Mouse (Mus musculus) heart, embryonic 12.5 days (tissue): ENCODE data around the gene Ncbp1. TPM values are rescaled to one million over a fixed set of nuclear protein-coding genes. Genes with fewer than 3 reads are reported as not detected.

Experiments
- ATAC-seq: fragments of 200-750 bp; cut with Nextera tagmentation; 2 replicates; pipeline ENCODE4 v1.8.0; 2017; ENCODE audit warnings: moderate TSS enrichment, moderate library complexity; ENCODE audit not compliant: insufficient number of reproducible peaks, low FRiP score
- H3K27ac ChIP-seq: fragments of 300-500 bp; sonication (generic); 2 replicates; pipeline ENCODE4 v1.5.1; 2016; ENCODE audit warnings: mild to moderate bottlenecking, moderate library complexity; ENCODE audit not compliant: poor library complexity, severe bottlenecking
- H3K27me3 ChIP-seq: fragments of 300-500 bp; sonication (generic); replicated peaks from 2 replicates; pipeline ENCODE4 v1.6.1; 2016; ENCODE audit warnings: mild to moderate bottlenecking, moderate library complexity
- H3K36me3 ChIP-seq: fragments of 300-500 bp; sonication (generic); 2 replicates; pipeline ENCODE4 v1.6.1; 2016; ENCODE audit warnings: mild to moderate bottlenecking, moderate library complexity
- H3K4me1 ChIP-seq: fragments of 300-500 bp; sonication (generic); replicated peaks from 2 replicates; pipeline ENCODE4 v1.6.1; 2016; ENCODE audit warnings: mild to moderate bottlenecking
- H3K4me2 ChIP-seq: fragments of 300-500 bp; sonication (generic); 2 replicates; pipeline ENCODE4 v1.6.1; 2016; ENCODE audit warnings: mild to moderate bottlenecking, moderate library complexity
- H3K4me3 ChIP-seq: fragments of 300-500 bp; sonication (generic); 2 replicates; pipeline ENCODE4 v1.5.1; 2016; ENCODE audit warnings: mild to moderate bottlenecking
- H3K9ac ChIP-seq: fragments of 300-500 bp; sonication (generic); 2 replicates; pipeline ENCODE4 v1.6.1; 2016; ENCODE audit warnings: mild to moderate bottlenecking, moderate library complexity
- H3K9me3 ChIP-seq: fragments of 300-500 bp; sonication (generic); replicated peaks from 2 replicates; pipeline ENCODE4 v1.6.1; 2016; ENCODE audit warnings: mild to moderate bottlenecking, moderate library complexity
- WGBS: fragments of 180-500 bp; shearing (Covaris S2); methylation state at CpG from one replicate; pipeline ENCODE4 v1.1.7; 2016; 5-methylcytosine and 5-hydroxymethylcytosine counted together
- polyA plus RNA-seq: library from polyadenylated mRNA; unstranded; fragments of >200 nt; fragmentation: Nextera tagmentation; extraction: Ambion mirVana; gene quantifications from 2 replicates; pipeline ENCODE4 v1.2.1, GENCODE M21; 2016

The Ncbp1 gene
- polyA plus RNA-seq, 1 experiment from 2014 or later, result 55.5 TPM

GRCm38 (mm10) chr4:46102078-46102769 is 36.2 kb upstream of the Ncbp1 start:
- no peak overlapping the region for H3K9ac ChIP-seq
- H3K36me3 ChIP-seq, result peaks cover 95% of the 10 kb centered on the region
- H3K4me1 ChIP-seq, result peaks cover 42% of the 10 kb centered on the region
- no peak overlapping the region for H3K4me2 ChIP-seq
- peaks cover 2% of the 10 kb centered on the region; the same call in 1 of the 2 replicates for H3K9me3 ChIP-seq
- peak; percentile 10; the same call in 1 of the 2 replicates for ATAC-seq
- H3K27me3 ChIP-seq, result no peaks in the 10 kb centered on the region
- no peak overlapping the region for H3K4me3 ChIP-seq
- 0 out of 2 replicates have a peak overlapping the region, but pooled peaks have one; percentile 42 for H3K27ac ChIP-seq
- 72% methylated on average over 10 of the region's 10 CpGs for WGBS

GRCm38 (mm10) chr4:46110084-46110483 is 28.3 kb upstream of the Ncbp1 start:
- Histone ChIP-seq H3K9ac (no peak overlapping the region), H3K9me3 (no peaks in the 10 kb centered on the region), H3K27ac (no peak overlapping the region; the same call in 1 of the 2 replicates), H3K4me3 (no peak overlapping the region), H3K27me3 (no peaks in the 10 kb centered on the region), H3K36me3 (peaks cover 93% of the 10 kb centered on the region), H3K4me2 (no peak overlapping the region), H3K4me1 (peaks cover 10% of the 10 kb centered on the region; the same call in 1 of the 2 replicates)
- no peak for ATAC-seq
- 77% methylated on average over 8 of the region's 8 CpGs for WGBS

GRCm38 (mm10) chr4:46111361-46111760 is 27.1 kb upstream of the Ncbp1 start:
- WGBS, result 71% methylated on average over 3 of the region's 3 CpGs
- peaks cover 11% of the 10 kb centered on the region; the same call in 1 of the 2 replicates for H3K4me1 ChIP-seq

GRCm38 (mm10) chr4:46115308-46115707 is 23.1 kb upstream of the Ncbp1 start:
- Histone ChIP-seq H3K4me1 (peaks cover 9% of the 10 kb centered on the region; the same call in 1 of the 2 replicates), H3K9me3 (no peaks in the 10 kb centered on the region), H3K27ac (no peak overlapping the region), H3K9ac (no peak overlapping the region), H3K4me3 (no peak overlapping the region), H3K4me2 (no peak overlapping the region), H3K36me3 (peaks cover 97% of the 10 kb centered on the region), H3K27me3 (no peaks in the 10 kb centered on the region)
- WGBS, result 67% methylated on average over 1 of the region's 1 CpGs
- no peak for ATAC-seq

More at GRCm38 (mm10) chr4:46111361-46111760, 27.1 kb upstream of the Ncbp1 start:
- Histone ChIP-seq H3K9ac (no peak overlapping the region), H3K36me3 (peaks cover 96% of the 10 kb centered on the region), H3K4me3 (no peak overlapping the region), H3K9me3 (no peaks in the 10 kb centered on the region), H3K4me2 (no peak overlapping the region), H3K27ac (no peak overlapping the region), H3K27me3 (no peaks in the 10 kb centered on the region)
- ATAC-seq, result no peak

GRCm38 (mm10) chr4:46116544-46117175 is 21.8 kb upstream of the Ncbp1 start:
- Histone ChIP-seq H3K9me3 (no peaks in the 10 kb centered on the region), H3K27ac (peak overlapping the region; percentile 42), H3K9ac (no peak overlapping the region; the same call in 1 of the 2 replicates), H3K4me1 (peaks cover 7% of the 10 kb centered on the region; the same call in 1 of the 2 replicates), H3K4me3 (no peak overlapping the region), H3K27me3 (no peaks in the 10 kb centered on the region), H3K36me3 (peaks cover 96% of the 10 kb centered on the region), H3K4me2 (no peak overlapping the region)
- ATAC-seq, result no peak
- WGBS, result 69% methylated on average over 10 of the region's 10 CpGs

- H3K4me2 ChIP-seq, result no peak overlapping the region
- no peaks in the 10 kb centered on the region for H3K9me3 ChIP-seq
- no peak overlapping the region for H3K27ac ChIP-seq
- H3K9ac ChIP-seq, result no peak overlapping the region
- peaks cover 7% of the 10 kb centered on the region; the same call in 1 of the 2 replicates for H3K4me1 ChIP-seq
- no peak for ATAC-seq
- no peak overlapping the region for H3K4me3 ChIP-seq
- no peaks in the 10 kb centered on the region for H3K27me3 ChIP-seq
- H3K36me3 ChIP-seq, result peaks cover 94% of the 10 kb centered on the region
- WGBS, result 83% methylated on average over 4 of the region's 4 CpGs
These were observed 20.9 kb upstream of the Ncbp1 start for GRCm38 (mm10) chr4:46117536-46117935.

GRCm38 (mm10) chr4:46119514-46120094 is 18.8 kb upstream of the Ncbp1 start:
- H3K36me3 ChIP-seq, result peaks cover 91% of the 10 kb centered on the region
- H3K9ac ChIP-seq, result no peak overlapping the region
- 93% methylated on average over 14 of the region's 14 CpGs for WGBS
- no peak overlapping the region for H3K4me2 ChIP-seq
- H3K4me3 ChIP-seq, result no peak overlapping the region
- ATAC-seq, result no peak
- no peak overlapping the region for H3K27ac ChIP-seq
- H3K4me1 ChIP-seq, result peaks cover 7% of the 10 kb centered on the region; the same call in 1 of the 2 replicates
- no peaks in the 10 kb centered on the region for H3K27me3 ChIP-seq
- no peaks in the 10 kb centered on the region for H3K9me3 ChIP-seq

GRCm38 (mm10) chr4:46120767-46121166 is 17.6 kb upstream of the Ncbp1 start:
- Histone ChIP-seq H3K9ac (no peak overlapping the region), H3K4me3 (no peak overlapping the region), H3K9me3 (no peaks in the 10 kb centered on the region), H3K27ac (no peak overlapping the region), H3K4me1 (peaks cover 7% of the 10 kb centered on the region; the same call in 1 of the 2 replicates), H3K36me3 (peaks cover 92% of the 10 kb centered on the region), H3K27me3 (no peaks in the 10 kb centered on the region), H3K4me2 (no peak overlapping the region)
- ATAC-seq, result no peak
- 78% methylated on average over 3 of the region's 3 CpGs for WGBS

GRCm38 (mm10) chr4:46123358-46123757 is 15.1 kb upstream of the Ncbp1 start:
- Histone ChIP-seq H3K27me3 (no peaks in the 10 kb centered on the region), H3K9me3 (no peaks in the 10 kb centered on the region), H3K9ac (no peak overlapping the region), H3K4me1 (no peaks in the 10 kb centered on the region), H3K4me2 (no peak overlapping the region), H3K27ac (no peak overlapping the region), H3K4me3 (no peak overlapping the region), H3K36me3 (peaks cover 82% of the 10 kb centered on the region)
- no peak for ATAC-seq
- WGBS, result 93% methylated on average over 6 of the region's 6 CpGs

- no peaks in the 10 kb centered on the region for H3K4me1 ChIP-seq
- no peak overlapping the region for H3K9ac ChIP-seq
- no peak overlapping the region for H3K4me3 ChIP-seq
- peaks cover 82% of the 10 kb centered on the region for H3K36me3 ChIP-seq
- no peak; the same call in 1 of the 2 replicates for ATAC-seq
- no peak overlapping the region for H3K27ac ChIP-seq
- no peak overlapping the region for H3K4me2 ChIP-seq
- WGBS, result 35% methylated on average over 2 of the region's 2 CpGs
- H3K9me3 ChIP-seq, result no peaks in the 10 kb centered on the region
- H3K27me3 ChIP-seq, result no peaks in the 10 kb centered on the region
These were observed 11.9 kb upstream of the Ncbp1 start for GRCm38 (mm10) chr4:46126541-46126940.

GRCm38 (mm10) chr4:46129311-46130004 is 9.0 kb upstream of the Ncbp1 start:
- no peak overlapping the region for H3K9ac ChIP-seq
- peaks cover 80% of the 10 kb centered on the region for H3K36me3 ChIP-seq
- H3K4me2 ChIP-seq, result no peak overlapping the region
- WGBS, result 86% methylated on average over 8 of the region's 8 CpGs
- H3K4me1 ChIP-seq, result no peaks in the 10 kb centered on the region
- no peaks in the 10 kb centered on the region for H3K27me3 ChIP-seq
- H3K27ac ChIP-seq, result no peak overlapping the region
- ATAC-seq, result no peak
- no peak overlapping the region for H3K4me3 ChIP-seq
- H3K9me3 ChIP-seq, result no peaks in the 10 kb centered on the region
